Mouse (Mus musculus): ENCODE results near the gene Tcp11l1.

DNA sequence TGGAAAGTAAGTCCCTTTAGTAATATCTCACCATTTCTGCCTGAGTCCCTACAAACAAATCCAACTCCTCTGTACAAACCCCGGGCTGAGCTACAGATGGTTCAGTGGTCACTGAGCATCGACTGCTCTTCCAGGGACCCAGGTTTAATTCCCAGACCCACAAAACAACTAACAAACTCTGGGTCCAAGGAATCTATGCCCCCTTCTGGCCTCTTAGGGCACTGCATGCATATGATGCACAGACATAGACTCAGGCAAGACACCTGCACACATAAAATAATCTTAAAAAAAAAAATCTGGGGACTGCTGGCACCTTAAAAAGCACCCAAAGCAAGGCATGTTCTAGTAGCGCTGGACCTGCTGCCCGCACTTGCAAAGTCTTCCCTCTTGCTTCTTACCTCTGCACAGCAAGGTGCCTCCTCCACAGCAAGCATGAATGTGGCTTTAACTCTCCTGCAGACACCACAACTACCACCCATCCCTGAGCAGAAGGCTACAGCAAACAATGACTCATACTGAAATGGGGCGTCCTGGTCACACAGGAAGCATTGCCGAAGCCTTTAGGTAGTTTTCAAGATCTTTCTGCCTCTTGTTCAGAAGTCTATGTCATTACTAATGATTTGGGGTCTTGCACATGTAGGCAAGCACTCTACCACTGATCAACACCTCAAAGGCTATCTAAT lies 42.7 kb downstream of the Tcp11l1 start:
- TF ChIP-seq POLR2A (IDR thresholded peaks at IDR 0.05; ENCODE audit: insufficient read length, low read depth) (no peak), MAX (IDR thresholded peaks at IDR 0.05; ENCODE audit: low read depth) (no peak), POLR2AphosphoS2 (IDR thresholded peaks at IDR 0.05; ENCODE audit: insufficient read length, low read depth) (no peak), E2F4 (IDR thresholded peaks at IDR 0.05; ENCODE audit: insufficient read depth) (no peak), TCF3 (IDR thresholded peaks at IDR 0.05; ENCODE audit: insufficient read length, low read depth) (no peak), CEBPB (IDR thresholded peaks at IDR 0.05; ENCODE audit: insufficient read depth, poor library complexity, severe bottlenecking) (no peak)

All from myocyte (in vitro differentiated cells).